Mouse (Mus musculus) monocyte, adult 59 days (primary cell): ENCODE data around the gene Rptn. TPM values are rescaled to one million over a fixed set of nuclear protein-coding genes. Genes with fewer than 3 reads are reported as not detected.

Experiments used
- total RNA-seq, 2 experiments: library from RNA; stranded (reverse); gene quantifications; one replicate each; pipeline ENCODE4 v1.2.4; 2023

Gene Rptn
- total RNA-seq = not detected

DNA sequence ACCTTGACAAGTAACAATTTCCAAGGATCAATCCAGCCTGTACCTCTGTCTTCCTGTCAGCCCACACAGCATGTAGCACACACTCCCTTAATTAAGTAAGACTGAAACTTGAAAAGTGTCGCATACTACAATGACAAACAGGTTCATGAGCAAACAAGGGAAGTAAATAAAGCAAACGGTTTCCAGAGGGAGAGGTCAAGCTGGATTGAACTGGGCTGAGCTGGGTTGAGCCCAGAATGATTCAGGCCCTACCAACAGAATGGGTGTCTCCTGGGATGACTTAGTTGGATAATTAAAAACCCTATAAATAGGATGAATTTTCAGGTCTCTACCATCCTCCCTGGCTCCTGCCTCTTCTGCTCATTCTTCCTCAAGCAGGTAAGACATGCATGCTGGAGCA, at the start of gene Rptn:
Gene Rptn, plus strand, starts transcription at position 334 of the 400 bp plus-strand sequence.

DNA sequence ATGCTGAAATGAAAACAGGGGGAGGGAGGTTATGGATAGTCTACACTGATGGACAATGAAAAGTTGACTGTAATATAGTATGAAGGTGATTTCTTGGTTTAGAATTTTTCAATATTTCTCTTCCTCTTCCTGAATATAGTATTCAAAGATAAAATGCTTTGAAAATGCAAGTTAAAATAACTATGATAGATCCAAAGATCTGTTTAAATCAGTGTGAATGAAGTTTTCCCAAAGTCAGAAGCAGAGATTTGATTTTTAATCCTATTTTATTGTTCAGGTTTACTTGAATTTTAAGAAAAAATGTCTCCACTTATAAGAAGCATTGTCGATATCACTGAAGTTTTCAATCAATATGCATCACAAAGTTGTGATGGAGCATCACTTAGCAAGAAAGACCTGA, 48.5 kb downstream of the Rptn start, which contains the start of gene Tchh:
Gene Tchh, plus strand, starts transcription at position 301 of the 400 bp plus-strand sequence.

Other genes with a start within 250 kb of the Rptn start
- gene Crnn, start 248.9 kb upstream of the Rptn start, total RNA-seq = not detected
- not detected for gene Flg2, start 196.4 kb upstream of the Rptn start, total RNA-seq
- gene Flg, start 120.2 kb upstream of the Rptn start, total RNA-seq = not detected
- gene Hrnr, start 74.0 kb upstream of the Rptn start, total RNA-seq = not detected
- 1 to 10 TPM; 2.1 to 2.3 TPM for gene Tchh, start 48.6 kb downstream of the Rptn start, total RNA-seq
- not detected for gene Tchhl1, start 75.1 kb downstream of the Rptn start, total RNA-seq
- gene S100a11, start 126.8 kb downstream of the Rptn start, total RNA-seq = 1,000 to 10,000 TPM; 1,053 to 1,322 TPM
- 100 to 1,000 TPM; 469 to 546 TPM for gene S100a10, start 161.4 kb downstream of the Rptn start, total RNA-seq